ENCODE assay signal across 39 mouse cellular contexts in the genomic region with DNA sequence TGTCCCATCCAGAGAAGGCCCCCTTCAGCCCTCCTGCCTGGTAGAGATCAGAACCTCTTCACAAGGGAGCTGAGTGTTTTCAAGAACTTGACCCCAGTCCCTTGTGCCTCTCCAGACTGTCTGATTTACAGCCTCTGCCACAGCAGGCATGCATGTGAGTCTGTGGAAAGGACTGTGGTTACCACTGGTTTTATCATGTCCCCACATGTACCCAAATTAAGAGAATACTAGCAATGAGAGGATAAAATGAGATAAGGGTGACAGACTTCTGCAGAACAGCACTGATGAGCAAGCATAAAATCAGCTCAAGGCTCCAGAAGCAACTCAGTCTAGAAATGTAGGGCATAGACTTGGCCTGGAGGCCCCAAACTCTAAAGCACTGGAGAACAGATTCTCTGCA. TPM values are rescaled to one million over a fixed set of nuclear protein-coding genes. Genes with fewer than 3 reads are reported as not detected.
DNase-seq lines count a peak whose midpoint lies in the region; ATAC-seq and TF ChIP-seq lines count a peak whose summit lies in the region.
"Had no signal": no experiment of that assay in that cellular context is flagged by ENCODE, and none has a peak within 500 bp of the region (broad histone marks: within the 10 kb centered on the region; RNA-seq: fewer than 3 reads in every experiment).

No protein-coding gene starts in this region.

- no peak overlapping the region for H3K9ac ChIP-seq in liver, embryonic 14.5 days (replicated peaks)
- H3K9ac ChIP-seq in forebrain, embryonic 13.5 days: no peak overlapping the region
- H3K9ac ChIP-seq: forebrain, embryonic 12.5 days; hindbrain, embryonic 15.5 days; kidney, embryonic 15.5 days; lung, embryonic 14.5 days; neural tube, embryonic 12.5 days had no signal

- H3K9me3 ChIP-seq in G1E (replicated peaks): no peaks in the 10 kb centered on the region
- no peaks in the 10 kb centered on the region for H3K9me3 ChIP-seq in liver, embryonic 14.5 days (ENCODE audit: control insufficient read depth, low read length)
- no peaks in the 10 kb centered on the region for H3K9me3 ChIP-seq in forebrain, embryonic 13.5 days (replicated peaks)
- H3K9me3 ChIP-seq: forebrain, embryonic 12.5 days; hindbrain, embryonic 15.5 days; kidney, embryonic 15.5 days; neural tube, embryonic 12.5 days had no signal

- ATAC-seq in G1E (ENCODE audit: extremely low read depth, insufficient number of reproducible peaks, low FRiP score, poor library complexity, severe bottlenecking): peak; percentile 90
- ATAC-seq in liver, embryonic 14.5 days (ENCODE audit: insufficient read depth): peak; percentile 78
- peak; percentile 88 for ATAC-seq in megakaryocyte-erythroid progenitor cell, adult 5-6 weeks (replicated peaks; ENCODE audit: low FRiP score, low TSS enrichment, poor library complexity, severe bottlenecking)
- ATAC-seq in forebrain, embryonic 13.5 days: no peak
- ATAC-seq: inflammation-experienced regulatory T-cells, adult 6 months had no signal

- peak; percentile 53 for TF ChIP-seq EP300 in liver, embryonic 14.5 days (IDR thresholded peaks at IDR 0.05; ENCODE audit: low read depth)

- H3K36me3 ChIP-seq in G1E (replicated peaks): peaks cover 36% of the 10 kb centered on the region
- no peaks in the 10 kb centered on the region for H3K36me3 ChIP-seq in liver, embryonic 14.5 days (replicated peaks; ENCODE audit: control insufficient read depth, insufficient read depth, low read depth)
- H3K36me3 ChIP-seq in forebrain, embryonic 13.5 days (ENCODE audit: poor library complexity, severe bottlenecking): peaks cover 22% of the 10 kb centered on the region

- H3K4me1 ChIP-seq in G1E (ENCODE audit: insufficient read depth, low read depth, low read length): peaks cover 84% of the 10 kb centered on the region
- peaks cover 5 to 31% of the 10 kb centered on the region in 2 experiments for H3K4me1 ChIP-seq in liver, embryonic 14.5 days (replicated peaks; ENCODE audit: control insufficient read depth in 2 of 2, insufficient read depth in 2 of 2, low read length in 1 of 2)
- no peaks in the 10 kb centered on the region for H3K4me1 ChIP-seq in forebrain, embryonic 13.5 days
- H3K4me1 ChIP-seq: forebrain, embryonic 12.5 days; hindbrain, embryonic 15.5 days; neural tube, embryonic 12.5 days had no signal

- no peak for TF ChIP-seq CTCF in G1E (IDR thresholded peaks at IDR 0.05; ENCODE audit: low read depth, low read length)
- TF ChIP-seq CTCF in liver, embryonic 14.5 days (IDR thresholded peaks at IDR 0.05; ENCODE audit: low read depth): no peak

- H3K4me2 ChIP-seq in liver, embryonic 14.5 days (ENCODE audit: low read depth): no peak overlapping the region
- H3K4me2 ChIP-seq in forebrain, embryonic 13.5 days: no peak overlapping the region
- H3K4me2 ChIP-seq: forebrain, embryonic 12.5 days; heart, embryonic 11.5 days; hindbrain, embryonic 15.5 days; kidney, embryonic 15.5 days; lung, embryonic 14.5 days; midbrain, embryonic 11.5 days; neural tube, embryonic 12.5 days had no signal

- peaks cover 9% of the 10 kb centered on the region for H3K27me3 ChIP-seq in G1E (ENCODE audit: insufficient read depth, low read length)
- H3K27me3 ChIP-seq in liver, embryonic 14.5 days (ENCODE audit: control insufficient read depth, insufficient read depth, low read length): no peaks in the 10 kb centered on the region
- no peaks in the 10 kb centered on the region for H3K27me3 ChIP-seq in forebrain, embryonic 13.5 days
- H3K27me3 ChIP-seq: forebrain, embryonic 12.5 days; hindbrain, embryonic 15.5 days; kidney, embryonic 15.5 days; neural tube, embryonic 12.5 days had no signal

- H3K27ac ChIP-seq in liver, embryonic 14.5 days: no peak overlapping the region
- H3K27ac ChIP-seq in forebrain, embryonic 13.5 days: no peak overlapping the region
- H3K27ac ChIP-seq: forebrain, embryonic 12.5 days; hindbrain, embryonic 15.5 days; kidney, embryonic 15.5 days; neural tube, embryonic 12.5 days; stomach, postnatal 0 days had no signal

- H3K4me3 ChIP-seq in G1E (ENCODE audit: low read depth, low read length): no peak overlapping the region; the same call in 1 of the 2 replicates
- no peak overlapping the region for H3K4me3 ChIP-seq in liver, embryonic 14.5 days (ENCODE audit: insufficient read depth in 1 of 2, low read depth in 2 of 2, low read length in 2 of 2)
- no peak overlapping the region for H3K4me3 ChIP-seq in forebrain, embryonic 13.5 days
- H3K4me3 ChIP-seq: erythroblast, embryonic 14.5 days; forebrain, embryonic 12.5 days; hindbrain, embryonic 15.5 days; kidney, embryonic 15.5 days; myocyte; neural tube, embryonic 12.5 days had no signal

- DNase-seq in G1E (ENCODE audit: low spot score) (peak; percentile 73), adipocyte (ENCODE audit: low spot score) (peak; percentile 10)
- DNase-seq in liver, embryonic 14.5 days (ENCODE audit: low read depth in 3 of 3, low spot score in 3 of 3): peak in 2 of 3 experiments; percentile 26 to 28
- DNase-seq in layer of hippocampus, postnatal 25 days (ENCODE audit: extremely low spot score in 1 of 2, low spot score in 1 of 2): no peak
- DNase-seq in left cerebral cortex, adult 8-10 months (ENCODE audit: low spot score in 2 of 2): no peak
- DNase-seq: adrenal gland, postnatal 25 days; B cell, adult 2 months; cerebellum, adult 18-20 months; cerebellum, postnatal 10 days; gastrocnemius, postnatal 25 days; heart, adult 18-20 months; heart, postnatal 36 days; kidney, adult 11 months; kidney, postnatal 25 days; left cerebral cortex, postnatal 4 days; lung, embryonic 14.5 days; lung, postnatal 14 days; right cerebral cortex, adult 18-20 months; thymus, adult 18-20 months; thymus, postnatal 36 days had no signal

RNA-seq across cellular contexts. Expression of a gene that starts 10.5 kb away (rescaled TPM):
- total RNA-seq in G1E (2014; fragmentation: Nextera tagmentation) (not detected in 2 replicates), G1E (2017) (0.35 TPM in 1 of 2 replicates, not detected in the other)
- 0.05 TPM in 1 of 2 replicates, not detected in the other for polyA plus RNA-seq in G1E (2012)
- not detected in 2 replicates for polyA plus RNA-seq in liver, embryonic 14.5 days (2012; rRNA removed)
- polyA plus RNA-seq in liver, embryonic 14.5 days (2014; fragmentation: Nextera tagmentation; extraction: Ambion mirVana): not detected in 2 replicates
- total RNA-seq in megakaryocyte-erythroid progenitor cell, adult 5-6 weeks (2014; fragmentation: Nextera tagmentation): not detected in 2 replicates
- not detected in 2 replicates for total RNA-seq in megakaryocyte-erythroid progenitor cell, adult 5-6 weeks (2017)
- total RNA-seq in layer of hippocampus, postnatal 25 days (2021): under 1 TPM in 1 of 2 experiments, not detected in 1; 0.56 TPM
- polyA plus RNA-seq in forebrain, embryonic 13.5 days (2015; fragmentation: Nextera tagmentation; extraction: Ambion mirVana): not detected in 2 replicates
- total RNA-seq in left cerebral cortex, adult 8-10 months (2022): under 1 TPM in 1 of 4 experiments, not detected in 3; 0.44 TPM
- total RNA-seq: adrenal gland, adult 18-20 months; adrenal gland, postnatal 25 days; gastrocnemius, adult 18-20 months; gastrocnemius, postnatal 25 days; heart, adult 18-20 months; heart, postnatal 36 days; layer of hippocampus, adult 18-20 months; layer of hippocampus, postnatal 10 days had no signal
- polyA plus RNA-seq: embryonic facial prominence, embryonic 14.5 days; erythroblast, embryonic 14.5 days; forebrain, embryonic 12.5 days; heart, embryonic 11.5 days; heart, embryonic 16.5 days; hindbrain, embryonic 15.5 days; inflammation-experienced regulatory T-cells, adult 6 months; kidney, embryonic 15.5 days; lung, embryonic 14.5 days; midbrain, embryonic 11.5 days; midbrain, postnatal 0 days; myocyte; neural tube, embryonic 12.5 days; stomach, postnatal 0 days had no signal

RNA-seq across cellular contexts. Expression of a gene that starts 58.9 kb away (rescaled TPM):
- total RNA-seq in G1E (2014; fragmentation: Nextera tagmentation): 0.24 TPM in 1 of 2 replicates, not detected in the other
- 6.9 and 7.1 TPM in 2 replicates for total RNA-seq in G1E (2017)
- 0.07 and 0.08 TPM in 2 replicates for polyA plus RNA-seq in G1E (2012)
- 0.75 and 0.79 TPM in 2 replicates for polyA plus RNA-seq in liver, embryonic 14.5 days (2012; rRNA removed)
- polyA plus RNA-seq in liver, embryonic 14.5 days (2014; fragmentation: Nextera tagmentation; extraction: Ambion mirVana): 0.62 and 1.3 TPM in 2 replicates
- 0.52 TPM in 1 of 2 replicates, not detected in the other for total RNA-seq in megakaryocyte-erythroid progenitor cell, adult 5-6 weeks (2014; fragmentation: Nextera tagmentation)
- 0.94 and 2.7 TPM in 2 replicates for total RNA-seq in megakaryocyte-erythroid progenitor cell, adult 5-6 weeks (2017)
- under 1 TPM; 0.87 to 0.96 TPM for total RNA-seq in layer of hippocampus, postnatal 25 days (2021)
- 1.3 and 1.5 TPM in 2 replicates for polyA plus RNA-seq in forebrain, embryonic 13.5 days (2015; fragmentation: Nextera tagmentation; extraction: Ambion mirVana)
- 1 to 10 TPM in 2 of 4 experiments, under 1 TPM in 2; 0.44 to 2.6 (median 1.2) TPM for total RNA-seq in left cerebral cortex, adult 8-10 months (2022)

Comparison
In these comparisons a context has a peak if more than half of its experiments do, and no peak if none do; other contexts are left out.
1. DNase-seq: peak in G1E (single experiment), adipocyte (single experiment) and liver, embryonic 14.5 days (2 of 3); none in layer of hippocampus, postnatal 25 days (0 of 2) and left cerebral cortex, adult 8-10 months (0 of 2).